Mouse (Mus musculus): ENCODE results near the gene Parp6.

The Parp6 gene

DNA sequence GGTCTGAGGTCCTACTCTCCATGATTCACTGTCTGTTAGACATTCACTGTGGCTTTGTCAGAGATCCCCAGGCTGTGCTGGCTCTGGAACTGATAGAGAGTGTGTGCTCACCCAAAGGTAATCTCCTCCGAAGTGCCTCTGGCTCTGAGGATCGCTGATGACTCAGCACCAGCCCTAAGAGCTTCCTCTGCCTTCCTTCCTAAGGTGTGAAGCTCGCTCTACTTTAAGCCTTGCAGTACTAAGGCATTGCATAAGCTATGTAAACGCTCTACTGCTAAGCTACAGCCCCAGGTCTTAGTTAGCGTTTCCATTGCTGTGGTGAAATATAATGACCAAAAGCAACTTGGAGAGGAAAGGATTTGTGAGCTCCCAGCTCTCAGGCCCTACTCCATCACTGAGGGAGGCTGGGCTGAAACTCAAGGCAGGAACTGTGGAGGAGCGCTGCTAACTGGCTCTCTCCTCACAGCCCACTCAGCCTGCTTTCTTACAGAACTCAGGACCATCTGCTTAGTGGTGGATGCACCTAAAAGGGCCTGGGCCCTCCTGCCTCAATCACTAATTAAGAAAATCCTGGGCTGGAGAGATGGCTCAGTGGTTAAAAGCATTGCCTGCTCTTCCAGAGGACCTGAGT is 70.4 kb downstream of the Parp6 start:
- peak; percentile 39 to 65 for DNase-seq

DNA sequence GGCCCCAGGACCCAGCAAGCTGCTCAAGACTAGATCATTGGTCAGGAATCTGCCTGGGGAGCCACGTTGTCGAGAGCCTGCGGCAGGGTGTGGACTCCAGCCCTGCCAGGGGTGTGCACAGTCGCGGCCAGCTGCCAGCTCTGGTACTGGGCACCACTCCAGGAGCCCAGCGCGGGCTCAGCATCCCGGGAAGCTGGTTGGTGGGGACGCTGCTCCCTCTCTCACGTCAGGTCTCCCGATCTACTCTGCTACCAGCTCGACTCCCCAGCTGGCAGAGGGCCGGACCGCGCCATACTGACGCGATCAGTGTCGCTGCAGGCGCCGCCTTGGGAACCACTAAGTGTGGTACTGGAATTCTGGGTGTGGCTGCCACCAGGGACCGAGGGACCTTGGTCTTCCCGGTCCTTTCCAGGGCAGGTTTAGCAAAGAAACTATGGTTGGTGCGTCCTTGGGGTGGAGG is 74.6 kb downstream of the Parp6 start:
- peak; percentile 93 to 97 for DNase-seq

DNA sequence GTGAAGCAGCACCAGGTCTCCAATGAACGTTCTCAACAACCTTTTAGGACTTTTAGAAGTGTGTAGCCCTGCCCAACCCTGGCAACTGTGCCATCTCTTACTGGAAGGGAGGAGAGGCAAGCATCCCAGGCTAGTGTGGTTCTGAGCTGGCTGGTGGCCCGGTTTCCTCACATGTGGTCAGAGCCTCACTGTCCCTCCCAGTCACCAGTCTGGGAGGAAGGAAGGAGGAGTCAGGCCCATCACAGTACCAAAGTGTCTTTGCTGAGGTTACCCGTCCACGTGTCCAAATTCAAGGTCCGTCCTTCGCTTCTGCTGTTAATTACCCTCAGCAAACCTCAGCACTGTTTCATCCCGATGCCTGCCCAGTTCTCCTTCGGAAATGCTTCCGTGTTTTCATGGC is 75.1 kb downstream of the Parp6 start:
- peak; percentile 62 to 71 for DNase-seq

DNA sequence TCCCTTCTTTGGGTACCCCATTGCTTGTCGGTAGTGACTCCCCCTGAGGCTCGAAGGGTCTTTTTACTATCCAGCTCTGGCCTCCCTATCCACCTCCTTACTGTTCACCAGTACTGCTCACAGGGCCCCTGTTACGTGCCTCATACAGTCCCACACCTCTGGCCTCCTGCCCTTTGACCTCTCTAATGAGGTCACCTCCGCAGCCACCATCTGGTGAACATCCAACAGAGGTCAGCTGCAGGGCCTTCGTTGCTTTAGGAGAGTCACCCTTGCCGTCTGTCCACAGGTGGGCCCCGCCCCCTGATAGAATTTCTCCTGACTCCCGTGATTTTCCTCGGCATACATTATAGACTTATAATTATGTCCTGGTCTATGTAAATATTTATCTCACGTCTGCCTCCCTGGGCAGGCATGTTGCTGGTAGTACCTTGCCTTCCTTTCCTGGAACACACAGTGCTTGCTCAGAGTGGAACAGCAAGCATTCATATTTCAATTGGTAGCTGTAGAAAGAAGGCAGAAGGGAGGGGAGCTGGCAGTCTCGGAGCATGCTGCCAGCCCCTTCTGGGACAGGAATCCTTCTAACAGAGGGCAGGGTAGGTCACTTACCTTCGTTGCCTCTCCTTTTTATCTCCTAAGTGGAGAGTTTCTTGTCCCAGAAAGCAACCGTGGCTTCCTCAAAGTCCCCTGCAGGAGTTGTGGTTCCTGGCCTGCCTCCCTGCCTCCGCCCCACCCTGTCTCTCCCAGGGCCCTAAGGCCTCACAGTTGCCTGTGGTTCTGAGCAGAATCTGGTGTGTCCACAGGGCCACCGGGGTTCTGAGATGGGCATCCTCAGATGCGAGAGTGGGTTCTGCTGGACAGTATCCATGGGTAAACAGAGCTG is 77.7 kb downstream of the Parp6 start:
- DNase-seq, result peak in 1 of 2 experiments; percentile 44

DNA sequence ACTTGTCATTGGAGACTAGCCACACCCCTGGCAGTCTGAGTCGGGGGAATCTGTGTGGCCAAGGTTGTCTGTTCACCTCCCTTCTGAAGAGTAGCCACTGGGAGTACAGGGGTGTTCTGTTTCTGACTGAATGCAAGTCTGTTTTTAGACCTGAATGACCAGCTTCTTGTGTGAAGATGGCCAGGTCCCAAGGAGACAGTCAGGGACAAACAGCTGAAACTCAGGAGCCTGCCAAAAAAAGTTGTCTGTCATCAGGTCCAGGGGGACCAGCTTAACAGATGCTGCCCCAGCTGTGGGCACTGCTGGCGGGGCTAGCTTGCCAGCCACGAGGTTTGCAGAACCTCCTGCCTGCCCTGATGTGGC is 78.3 kb downstream of the Parp6 start:
- no peak for DNase-seq

DNA sequence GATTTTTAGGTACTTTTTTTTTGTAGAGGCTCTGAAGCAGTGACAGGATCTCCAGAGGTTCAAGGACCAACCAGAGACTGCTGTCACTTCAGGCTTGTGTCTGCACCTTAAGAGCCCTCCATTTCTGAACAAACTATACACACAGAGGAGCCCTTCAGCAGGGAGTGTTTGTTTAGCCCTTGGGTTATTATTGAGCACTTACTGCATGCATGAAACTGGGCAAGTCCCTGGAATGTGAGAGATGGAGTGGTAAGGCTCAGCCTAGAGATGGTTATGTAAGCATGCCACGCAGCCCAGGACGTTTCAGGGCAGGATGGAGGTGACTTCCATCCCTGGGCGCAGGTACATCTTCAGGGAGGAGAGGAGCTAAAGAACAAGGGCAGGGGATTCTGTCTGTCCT is 79.3 kb downstream of the Parp6 start:
- DNase-seq, result peak; percentile 54 to 67
